Mouse (Mus musculus): ENCODE measurements around the gene Ubald2. TPM values are rescaled to one million over a fixed set of nuclear protein-coding genes. Genes with fewer than 3 reads are reported as not detected.

Ubald2 gene
- polyA plus RNA-seq, 1 experiment from 2014 or later, result 34.5 TPM

GRCm38 (mm10) chr11:116412904-116413630, 20.8 kb upstream of the Ubald2 start, which contains the start of gene Rnf157:
Gene Rnf157 (minus strand): TSS chr11:116413032.
- Histone ChIP-seq H3K9me3 (replicated peaks; ENCODE audit: control insufficient read depth, low read length) (no peaks in the 10 kb centered on the region), H3K4me2 (ENCODE audit: low read depth, low read length) (peak within 1 kb of the TSS; percentile 99), H3K27me3 (ENCODE audit: control insufficient read depth, insufficient read depth, low read depth, low read length) (peaks cover 28% of the 10 kb centered on the region), H3K9ac (ENCODE audit: low read depth, low read length) (peak within 1 kb of the TSS; percentile 63), H3K27ac (ENCODE audit: low read length) (no peak within 1 kb of the TSS), H3K36me3 (ENCODE audit: control insufficient read depth, insufficient read depth) (no peaks in the 10 kb centered on the region), H3K4me1 (ENCODE audit: control insufficient read depth, low read depth, low read length) (peaks cover 16% of the 10 kb centered on the region), H3K4me3 (ENCODE audit: low read depth, low read length) (peak within 1 kb of the TSS; percentile 69)
- 3% methylated on average over 80 of the region's 82 CpGs for WGBS (ENCODE audit: insufficient replicate concordance)
- ATAC-seq (ENCODE audit: low read depth), result peak; percentile 92

DNA sequence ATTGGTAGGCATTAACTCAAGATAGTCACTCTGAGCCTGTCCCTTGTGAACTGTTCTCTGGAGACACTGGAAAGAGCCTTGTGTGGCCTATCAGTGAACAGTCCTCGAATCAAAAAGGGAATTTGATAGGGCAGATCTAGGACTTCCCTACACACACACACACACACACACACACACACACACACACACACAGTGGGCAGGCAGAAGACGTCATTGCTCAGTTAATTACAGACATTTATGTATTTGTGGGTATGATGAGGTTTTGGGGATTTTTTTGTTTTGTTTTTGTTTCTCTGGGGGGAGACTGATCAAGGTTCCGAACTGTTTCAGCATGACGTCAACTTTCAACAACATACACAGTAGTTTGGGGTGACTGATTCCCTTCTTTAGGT, 20.3 kb upstream of the Ubald2 start:
- 54% methylated on average over 4 of the region's 4 CpGs for WGBS (ENCODE audit: insufficient replicate concordance)
- Histone ChIP-seq H3K9me3 (replicated peaks; ENCODE audit: control insufficient read depth, low read length) (no peaks in the 10 kb centered on the region), H3K9ac (ENCODE audit: low read depth, low read length) (no peak overlapping the region), H3K4me2 (ENCODE audit: low read depth, low read length) (peak overlapping the region; percentile 99), H3K4me3 (ENCODE audit: low read depth, low read length) (peak overlapping the region; percentile 69), H3K4me1 (ENCODE audit: control insufficient read depth, low read depth, low read length) (peaks cover 16% of the 10 kb centered on the region), H3K36me3 (ENCODE audit: control insufficient read depth, insufficient read depth) (no peaks in the 10 kb centered on the region), H3K27me3 (ENCODE audit: control insufficient read depth, insufficient read depth, low read depth, low read length) (peaks cover 28% of the 10 kb centered on the region), H3K27ac (ENCODE audit: low read length) (no peak overlapping the region)
- ATAC-seq (ENCODE audit: low read depth), result no peak

DNA sequence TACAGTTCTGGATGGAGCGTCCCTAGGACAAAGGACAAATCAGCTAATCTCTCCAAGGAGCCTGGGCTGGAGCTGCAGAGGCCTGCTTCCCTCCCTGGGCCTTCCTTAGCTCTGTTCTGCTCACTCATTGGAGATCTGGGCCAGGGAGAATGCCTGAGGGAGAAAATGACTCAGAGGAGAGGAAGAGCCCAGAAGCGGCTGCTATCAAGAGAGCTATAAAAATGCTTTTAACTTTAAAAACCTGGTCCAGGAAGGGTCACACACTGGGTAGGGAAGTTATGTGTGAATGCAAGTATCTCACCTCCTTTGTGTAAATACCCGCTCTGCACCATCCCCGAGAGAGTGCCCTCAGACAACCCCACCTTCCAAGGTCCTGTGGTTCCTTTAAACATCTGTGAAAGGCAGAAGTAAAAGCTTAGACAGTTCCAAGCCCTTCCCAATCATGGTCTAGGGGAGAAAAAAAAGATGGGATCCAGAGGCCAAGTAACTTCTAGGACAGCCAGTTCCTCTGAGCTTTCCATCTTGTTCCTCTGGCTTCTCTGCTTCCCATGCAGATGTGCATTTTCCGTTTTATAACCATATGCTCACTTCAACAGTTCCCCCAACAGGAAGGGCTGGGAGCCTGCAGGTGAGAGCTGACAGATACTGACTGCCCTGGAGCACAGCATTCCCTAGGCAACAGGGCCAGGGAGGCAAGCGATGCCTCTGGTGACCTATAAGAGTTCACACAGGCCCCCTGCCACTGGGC, 17.5 kb upstream of the Ubald2 start:
- H3K27me3 ChIP-seq (ENCODE audit: control insufficient read depth, insufficient read depth, low read depth, low read length), result peaks cover 22% of the 10 kb centered on the region
- no peaks in the 10 kb centered on the region for H3K36me3 ChIP-seq (ENCODE audit: control insufficient read depth, insufficient read depth)
- H3K4me1 ChIP-seq (ENCODE audit: control insufficient read depth, low read depth, low read length), result peaks cover 16% of the 10 kb centered on the region
- no peak overlapping the region for H3K9ac ChIP-seq (ENCODE audit: low read depth, low read length)
- ATAC-seq (ENCODE audit: low read depth), result no peak
- no peak overlapping the region for H3K4me2 ChIP-seq (ENCODE audit: low read depth, low read length)
- no peaks in the 10 kb centered on the region for H3K9me3 ChIP-seq (replicated peaks; ENCODE audit: control insufficient read depth, low read length)
- no peak overlapping the region for H3K27ac ChIP-seq (ENCODE audit: low read length)
- 70% methylated on average over 6 of the region's 6 CpGs for WGBS (ENCODE audit: insufficient replicate concordance)
- H3K4me3 ChIP-seq (ENCODE audit: low read depth, low read length), result no peak overlapping the region

- no peak overlapping the region for H3K4me2 ChIP-seq (ENCODE audit: low read depth, low read length)
- no peak overlapping the region for H3K27ac ChIP-seq (ENCODE audit: low read length)
- no peak overlapping the region for H3K4me3 ChIP-seq (ENCODE audit: low read depth, low read length)
- peaks cover 15% of the 10 kb centered on the region for H3K27me3 ChIP-seq (ENCODE audit: control insufficient read depth, insufficient read depth, low read depth, low read length)
- no peaks in the 10 kb centered on the region for H3K9me3 ChIP-seq (replicated peaks; ENCODE audit: control insufficient read depth, low read length)
- ATAC-seq (ENCODE audit: low read depth), result no peak
- 68% methylated on average over 5 of the region's 5 CpGs for WGBS (ENCODE audit: insufficient replicate concordance)
- H3K36me3 ChIP-seq (ENCODE audit: control insufficient read depth, insufficient read depth), result no peaks in the 10 kb centered on the region
- no peak overlapping the region for H3K9ac ChIP-seq (ENCODE audit: low read depth, low read length)
- peaks cover 13% of the 10 kb centered on the region for H3K4me1 ChIP-seq (ENCODE audit: control insufficient read depth, low read depth, low read length)
These were observed 16.8 kb upstream of the Ubald2 start for GRCm38 (mm10) chr11:116417054-116417453.

GRCm38 (mm10) chr11:116418194-116418840, 15.6 kb upstream of the Ubald2 start:
- H3K4me1 ChIP-seq (ENCODE audit: control insufficient read depth, low read depth, low read length), result peaks cover 1% of the 10 kb centered on the region
- H3K4me3 ChIP-seq (ENCODE audit: low read depth, low read length), result no peak overlapping the region
- H3K36me3 ChIP-seq (ENCODE audit: control insufficient read depth, insufficient read depth), result no peaks in the 10 kb centered on the region
- WGBS (ENCODE audit: insufficient replicate concordance), result 7% methylated on average over 2 of the region's 2 CpGs
- no peaks in the 10 kb centered on the region for H3K9me3 ChIP-seq (replicated peaks; ENCODE audit: control insufficient read depth, low read length)
- H3K27ac ChIP-seq (ENCODE audit: low read length), result no peak overlapping the region
- H3K27me3 ChIP-seq (ENCODE audit: control insufficient read depth, insufficient read depth, low read depth, low read length), result peaks cover 2% of the 10 kb centered on the region
- no peak; the same call in 1 of the 2 replicates for ATAC-seq (ENCODE audit: low read depth)
- no peak overlapping the region for H3K9ac ChIP-seq (ENCODE audit: low read depth, low read length)
- H3K4me2 ChIP-seq (ENCODE audit: low read depth, low read length), result no peak overlapping the region

DNA sequence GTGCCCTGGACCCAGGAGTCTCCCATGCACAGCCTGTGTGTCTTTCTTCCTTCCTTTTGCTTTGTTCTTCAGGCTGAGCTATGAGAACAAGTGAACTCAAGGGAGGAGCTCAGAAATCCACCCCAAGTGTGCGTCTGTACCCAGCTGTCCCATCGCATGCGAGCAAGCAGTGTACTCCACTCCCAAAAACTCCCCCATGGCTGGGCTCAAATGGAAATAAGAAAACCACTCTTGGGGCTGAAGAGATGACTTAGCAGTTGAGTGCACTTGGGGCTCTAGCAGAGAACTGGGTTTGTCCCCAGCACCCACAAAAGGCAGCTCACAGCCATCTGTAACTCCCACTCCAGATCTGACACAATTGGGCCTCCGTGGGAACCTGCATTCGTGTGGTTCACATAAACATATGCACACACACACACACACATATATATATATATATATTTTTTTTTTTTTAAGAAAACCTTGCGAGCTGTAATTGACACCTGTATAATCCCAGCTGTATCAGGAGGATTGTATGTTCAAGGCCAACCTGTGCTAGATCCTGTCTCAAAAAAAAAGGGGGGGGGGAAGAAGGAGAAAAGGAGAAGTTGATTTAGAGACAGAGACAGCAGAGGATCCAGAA, 14.9 kb upstream of the Ubald2 start:
- Histone ChIP-seq H3K36me3 (ENCODE audit: control insufficient read depth, insufficient read depth) (no peaks in the 10 kb centered on the region), H3K4me3 (ENCODE audit: low read depth, low read length) (no peak overlapping the region), H3K27me3 (ENCODE audit: control insufficient read depth, insufficient read depth, low read depth, low read length) (no peaks in the 10 kb centered on the region), H3K9me3 (replicated peaks; ENCODE audit: control insufficient read depth, low read length) (no peaks in the 10 kb centered on the region), H3K27ac (ENCODE audit: low read length) (no peak overlapping the region), H3K4me2 (ENCODE audit: low read depth, low read length) (no peak overlapping the region), H3K9ac (ENCODE audit: low read depth, low read length) (no peak overlapping the region), H3K4me1 (ENCODE audit: control insufficient read depth, low read depth, low read length) (no peaks in the 10 kb centered on the region)
- WGBS (ENCODE audit: insufficient replicate concordance), result 62% methylated on average over 6 of the region's 6 CpGs
- ATAC-seq (ENCODE audit: low read depth), result no peak

DNA sequence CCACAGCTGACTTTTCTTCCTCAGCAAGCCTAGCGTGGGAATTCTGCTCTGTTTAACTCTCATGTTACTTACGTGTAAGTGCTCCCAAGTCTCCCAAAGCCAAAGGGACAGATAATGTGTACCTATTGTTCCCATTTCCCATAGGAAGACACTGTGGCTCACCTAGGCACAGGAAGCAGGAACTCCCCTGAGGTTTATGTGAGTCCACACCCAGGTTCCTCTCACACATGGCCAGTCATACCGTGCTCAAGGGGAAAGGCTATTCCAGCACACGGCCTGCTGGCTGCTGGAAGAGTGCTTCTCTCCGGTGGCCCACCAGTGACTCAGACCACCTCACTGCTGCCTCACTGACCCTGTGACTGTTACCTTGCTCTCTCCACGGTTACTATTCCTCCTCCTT, 12.8 kb upstream of the Ubald2 start:
- ATAC-seq (ENCODE audit: low read depth), result no peak
- H3K9ac ChIP-seq (ENCODE audit: low read depth, low read length), result no peak overlapping the region
- H3K4me1 ChIP-seq (ENCODE audit: control insufficient read depth, low read depth, low read length), result peaks cover 5% of the 10 kb centered on the region; the same call in 1 of the 2 replicates
- H3K36me3 ChIP-seq (ENCODE audit: control insufficient read depth, insufficient read depth), result no peaks in the 10 kb centered on the region
- H3K4me3 ChIP-seq (ENCODE audit: low read depth, low read length), result no peak overlapping the region
- H3K27ac ChIP-seq (ENCODE audit: low read length), result no peak overlapping the region
- 60% methylated on average over 6 of the region's 6 CpGs for WGBS (ENCODE audit: insufficient replicate concordance)
- H3K27me3 ChIP-seq (ENCODE audit: control insufficient read depth, insufficient read depth, low read depth, low read length), result no peaks in the 10 kb centered on the region
- H3K9me3 ChIP-seq (replicated peaks; ENCODE audit: control insufficient read depth, low read length), result no peaks in the 10 kb centered on the region
- no peak overlapping the region for H3K4me2 ChIP-seq (ENCODE audit: low read depth, low read length)

DNA sequence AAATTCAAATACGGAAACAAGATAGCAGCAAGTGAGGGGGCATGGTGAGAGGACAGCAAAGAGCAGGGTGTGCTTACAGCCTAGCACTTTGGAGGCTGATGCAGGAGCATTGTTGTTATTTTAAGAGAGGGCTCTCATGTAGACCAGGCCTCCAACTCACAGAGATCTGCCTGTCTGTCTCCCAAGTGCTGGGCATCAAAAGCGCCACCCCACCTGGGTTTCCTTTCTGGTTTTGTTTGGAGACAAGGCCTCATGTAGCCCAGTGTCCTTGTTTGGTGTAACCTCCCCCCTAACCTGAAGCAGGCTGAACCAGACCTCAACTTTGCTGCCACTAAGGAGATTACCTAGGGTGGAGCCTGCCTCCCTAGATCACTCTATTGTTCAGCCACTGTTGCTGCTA, 11.3 kb upstream of the Ubald2 start:
- 76% methylated on average over 2 of the region's 2 CpGs for WGBS (ENCODE audit: insufficient replicate concordance)

More for the DNA sequence above, 11.3 kb upstream of the Ubald2 start:
- Histone ChIP-seq H3K27me3 (ENCODE audit: control insufficient read depth, insufficient read depth, low read depth, low read length) (no peaks in the 10 kb centered on the region), H3K36me3 (ENCODE audit: control insufficient read depth, insufficient read depth) (no peaks in the 10 kb centered on the region), H3K27ac (ENCODE audit: low read length) (no peak overlapping the region), H3K9ac (ENCODE audit: low read depth, low read length) (no peak overlapping the region), H3K4me2 (ENCODE audit: low read depth, low read length) (no peak overlapping the region), H3K4me3 (ENCODE audit: low read depth, low read length) (no peak overlapping the region), H3K4me1 (ENCODE audit: control insufficient read depth, low read depth, low read length) (peaks cover 5% of the 10 kb centered on the region; the same call in 1 of the 2 replicates), H3K9me3 (replicated peaks; ENCODE audit: control insufficient read depth, low read length) (no peaks in the 10 kb centered on the region)
- no peak for ATAC-seq (ENCODE audit: low read depth)
